Mouse (Mus musculus): Measurements from ENCODE around the gene Rbms3.

DNA sequence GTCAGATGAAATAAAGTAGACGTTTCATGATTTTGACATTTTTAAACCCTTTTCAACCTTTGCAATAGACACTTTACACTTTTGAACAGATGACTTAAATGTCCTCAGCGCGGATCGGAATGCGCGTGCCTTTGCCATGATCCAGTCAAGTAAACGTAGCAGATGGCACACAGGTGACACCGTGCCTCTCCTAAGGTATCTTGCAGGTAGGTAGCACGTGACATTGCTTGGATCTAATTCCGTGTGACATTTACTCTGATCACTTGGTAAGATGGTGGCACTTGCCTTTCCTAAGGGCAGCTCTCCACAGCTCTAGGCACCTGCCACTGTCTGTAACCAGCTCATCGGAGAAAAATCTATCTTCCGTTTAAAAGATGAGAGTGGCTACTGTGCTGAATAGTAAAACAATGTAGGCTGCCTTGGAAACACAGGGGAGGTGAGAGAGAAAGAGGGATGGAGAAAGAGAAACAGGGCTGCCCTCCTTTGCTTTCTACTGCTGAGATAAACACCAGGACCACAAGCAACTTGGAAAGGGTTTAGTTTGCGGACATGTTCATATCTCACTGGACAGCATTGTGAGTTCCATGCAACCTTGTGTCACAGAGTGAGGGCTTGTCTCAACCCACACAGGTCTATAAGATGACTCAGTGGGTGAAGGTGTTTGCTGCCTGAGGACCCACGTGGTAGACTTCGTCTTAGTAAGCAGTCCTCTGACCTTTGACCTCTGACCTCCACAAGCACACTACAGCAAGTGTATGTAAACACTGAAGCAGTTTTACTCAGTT is 338.5 kb downstream of the Rbms3 start:
- no peak for TF ChIP-seq CTCF (conservative IDR thresholded peaks at IDR 0.05; ENCODE audit: insufficient read depth, insufficient read length, low read depth, low read length)
- no peak for TF ChIP-seq POLR2A (IDR thresholded peaks at IDR 0.05; ENCODE audit: low read depth, low read length)
